Mouse (Mus musculus) forebrain, embryonic 15.5 days (tissue): ENCODE data around the gene Dhx40. TPM values are rescaled to one million over a fixed set of nuclear protein-coding genes. Genes with fewer than 3 reads are reported as not detected.

ENCODE experiments used
- ATAC-seq: fragments of 200-750 bp; cut with Nextera tagmentation; replicated peaks from 2 replicates; pipeline ENCODE4 v1.8.0; 2017; ENCODE audit warnings: mild to moderate bottlenecking, moderate TSS enrichment, moderate library complexity
- H3K27ac ChIP-seq: fragments of 300-500 bp; sonication (generic); replicated peaks from 2 replicates; pipeline ENCODE4 v1.5.1; 2015; ENCODE audit warnings: mild to moderate bottlenecking, inconsistent platforms
- H3K27me3 ChIP-seq: fragments of 300-500 bp; sonication (generic); 2 replicates; pipeline ENCODE4 v1.6.1; 2015; ENCODE audit warnings: inconsistent platforms
- H3K36me3 ChIP-seq: fragments of 300-500 bp; sonication (generic); 2 replicates; pipeline ENCODE4 v1.6.1; 2015; ENCODE audit warnings: mild to moderate bottlenecking, inconsistent platforms
- H3K4me1 ChIP-seq: fragments of 300-500 bp; sonication (generic); 2 replicates; pipeline ENCODE4 v1.6.1; 2015; ENCODE audit warnings: inconsistent platforms
- H3K4me2 ChIP-seq: fragments of 300-500 bp; sonication (generic); replicated peaks from 2 replicates; pipeline ENCODE4 v1.6.1; 2015; ENCODE audit warnings: mild to moderate bottlenecking, inconsistent platforms
- H3K4me3 ChIP-seq: fragments of 300-500 bp; sonication (generic); 2 replicates; pipeline ENCODE4 v1.5.1; 2015; ENCODE audit warnings: mild to moderate bottlenecking, inconsistent platforms
- H3K9ac ChIP-seq: fragments of 300-500 bp; sonication (generic); replicated peaks from 2 replicates; pipeline ENCODE4 v1.6.1; 2015; ENCODE audit warnings: mild to moderate bottlenecking, inconsistent platforms
- H3K9me3 ChIP-seq: fragments of 300-500 bp; sonication (generic); 2 replicates; pipeline ENCODE4 v1.6.1; 2016; ENCODE audit warnings: inconsistent platforms
- WGBS: fragments of 180-500 bp; shearing (Covaris S2); methylation state at CpG from one replicate; pipeline ENCODE4 v1.1.7; 2015; ENCODE audit warnings: mixed read lengths; 5-methylcytosine and 5-hydroxymethylcytosine counted together
- polyA plus RNA-seq: library from polyadenylated mRNA; unstranded; fragments of >200 nt; fragmentation: Nextera tagmentation; extraction: Ambion mirVana; gene quantifications from 2 replicates; pipeline ENCODE4 v1.2.1, GENCODE M21; 2015

Dhx40 gene
- 31.2 and 31.7 TPM in 2 replicates for polyA plus RNA-seq

- 5% methylated on average over 40 of the region's 40 CpGs for WGBS
- peaks cover 14% of the 10 kb centered on the region for H3K36me3 ChIP-seq
Observed at GRCm38 (mm10) chr11:86807505-86807989, at the start of gene Dhx40. TSS of gene Dhx40 (minus strand) at chr11:86807746.

GRCm38 (mm10) chr11:86855639-86856425 lies 48.3 kb upstream of the Dhx40 start:
- H3K9ac ChIP-seq, result no peak overlapping the region
- peaks cover 21% of the 10 kb centered on the region for H3K4me1 ChIP-seq
- 60% methylated on average over 12 of the region's 12 CpGs for WGBS
- H3K4me3 ChIP-seq, result no peak overlapping the region
- no peak overlapping the region for H3K4me2 ChIP-seq
- no peaks in the 10 kb centered on the region for H3K36me3 ChIP-seq
- H3K27ac ChIP-seq, result no peak overlapping the region
- H3K9me3 ChIP-seq, result no peaks in the 10 kb centered on the region
- ATAC-seq, result no peak
- H3K27me3 ChIP-seq, result no peaks in the 10 kb centered on the region

More at GRCm38 (mm10) chr11:86807505-86807989, at the start of gene Dhx40:
- Histone ChIP-seq H3K27me3 (peaks cover 2% of the 10 kb centered on the region; the same call in 1 of the 2 replicates), H3K9ac (peak within 1 kb of the TSS; percentile 52), H3K4me3 (peak within 1 kb of the TSS; percentile 80), H3K9me3 (no peaks in the 10 kb centered on the region), H3K4me2 (peak within 1 kb of the TSS; percentile 59), H3K4me1 (peaks cover 13% of the 10 kb centered on the region), H3K27ac (peak within 1 kb of the TSS; percentile 82)
- peak; percentile 95 for ATAC-seq

GRCm38 (mm10) chr11:86853081-86853480 lies 45.5 kb upstream of the Dhx40 start:
- no peak for ATAC-seq
- peaks cover 21% of the 10 kb centered on the region for H3K4me1 ChIP-seq
- H3K4me2 ChIP-seq, result no peak overlapping the region
- no peak overlapping the region for H3K27ac ChIP-seq
- H3K27me3 ChIP-seq, result no peaks in the 10 kb centered on the region
- H3K9ac ChIP-seq, result no peak overlapping the region
- no peaks in the 10 kb centered on the region for H3K36me3 ChIP-seq
- no peak overlapping the region for H3K4me3 ChIP-seq
- no peaks in the 10 kb centered on the region for H3K9me3 ChIP-seq
- 38% methylated on average over 3 of the region's 3 CpGs for WGBS

GRCm38 (mm10) chr11:86852534-86853054 lies 45.0 kb upstream of the Dhx40 start:
- Histone ChIP-seq H3K4me3 (no peak overlapping the region), H3K27ac (peak overlapping the region; percentile 54), H3K4me1 (peaks cover 21% of the 10 kb centered on the region), H3K36me3 (no peaks in the 10 kb centered on the region), H3K9ac (no peak overlapping the region), H3K27me3 (no peaks in the 10 kb centered on the region), H3K4me2 (peak overlapping the region; percentile 22; the same call in 1 of the 2 replicates), H3K9me3 (no peaks in the 10 kb centered on the region)
- WGBS, result 12% methylated on average over 13 of the region's 13 CpGs
- ATAC-seq, result 0 out of 2 replicates have a peak, but pooled peaks have one; percentile 16

GRCm38 (mm10) chr11:86851714-86852533 lies 44.4 kb upstream of the Dhx40 start:
- Histone ChIP-seq H3K27ac (peak overlapping the region; percentile 54), H3K9me3 (no peaks in the 10 kb centered on the region), H3K36me3 (no peaks in the 10 kb centered on the region), H3K9ac (no peak overlapping the region), H3K4me1 (peaks cover 21% of the 10 kb centered on the region), H3K27me3 (no peaks in the 10 kb centered on the region), H3K4me2 (peak overlapping the region; percentile 22; the same call in 1 of the 2 replicates), H3K4me3 (no peak overlapping the region)
- 0 out of 2 replicates have a peak, but pooled peaks have one; percentile 51 for ATAC-seq
- WGBS, result 3% methylated on average over 7 of the region's 7 CpGs

- no peaks in the 10 kb centered on the region for H3K9me3 ChIP-seq
- H3K4me1 ChIP-seq, result peaks cover 21% of the 10 kb centered on the region
- H3K36me3 ChIP-seq, result no peaks in the 10 kb centered on the region
- H3K9ac ChIP-seq, result no peak overlapping the region
- no peak overlapping the region for H3K4me3 ChIP-seq
- peak overlapping the region; percentile 54 for H3K27ac ChIP-seq
- H3K27me3 ChIP-seq, result no peaks in the 10 kb centered on the region
- H3K4me2 ChIP-seq, result no peak overlapping the region
- WGBS, result 27% methylated on average over 7 of the region's 7 CpGs
- ATAC-seq, result no peak
Observed at GRCm38 (mm10) chr11:86851234-86851671, 43.7 kb upstream of the Dhx40 start.

GRCm38 (mm10) chr11:86843831-86844230 lies 36.3 kb upstream of the Dhx40 start:
- no peak for ATAC-seq
- Histone ChIP-seq H3K9me3 (no peaks in the 10 kb centered on the region), H3K4me1 (peaks cover 21% of the 10 kb centered on the region), H3K4me3 (no peak overlapping the region), H3K36me3 (no peaks in the 10 kb centered on the region), H3K27me3 (no peaks in the 10 kb centered on the region), H3K27ac (no peak overlapping the region), H3K9ac (no peak overlapping the region), H3K4me2 (no peak overlapping the region)
- 90% methylated on average over 5 of the region's 5 CpGs for WGBS

GRCm38 (mm10) chr11:86841261-86841660 lies 33.7 kb upstream of the Dhx40 start:
- WGBS, result 79% methylated on average over 8 of the region's 8 CpGs
- Histone ChIP-seq H3K4me2 (no peak overlapping the region), H3K36me3 (no peaks in the 10 kb centered on the region), H3K27ac (peak overlapping the region; percentile 60), H3K9me3 (no peaks in the 10 kb centered on the region), H3K4me3 (no peak overlapping the region), H3K27me3 (no peaks in the 10 kb centered on the region), H3K9ac (no peak overlapping the region), H3K4me1 (peaks cover 21% of the 10 kb centered on the region)
- ATAC-seq, result no peak

- Histone ChIP-seq H3K27ac (peak overlapping the region; percentile 60), H3K4me2 (no peak overlapping the region), H3K27me3 (no peaks in the 10 kb centered on the region), H3K36me3 (no peaks in the 10 kb centered on the region), H3K4me3 (no peak overlapping the region), H3K9me3 (no peaks in the 10 kb centered on the region), H3K4me1 (peaks cover 21% of the 10 kb centered on the region), H3K9ac (no peak overlapping the region)
- WGBS, result 0% methylated on average over 3 of the region's 3 CpGs
- ATAC-seq, result no peak
Observed at GRCm38 (mm10) chr11:86840511-86841154, 33.1 kb upstream of the Dhx40 start.

GRCm38 (mm10) chr11:86839716-86840447 lies 32.3 kb upstream of the Dhx40 start:
- Histone ChIP-seq H3K4me3 (no peak overlapping the region), H3K4me1 (peaks cover 21% of the 10 kb centered on the region)
- WGBS, result 26% methylated on average over 7 of the region's 7 CpGs

GRCm38 (mm10) chr11:86838792-86839191 lies 31.2 kb upstream of the Dhx40 start:
- no peaks in the 10 kb centered on the region for H3K27me3 ChIP-seq
- no peaks in the 10 kb centered on the region for H3K9me3 ChIP-seq
- ATAC-seq, result no peak
- H3K36me3 ChIP-seq, result no peaks in the 10 kb centered on the region
- peaks cover 21% of the 10 kb centered on the region for H3K4me1 ChIP-seq
- H3K4me2 ChIP-seq, result no peak overlapping the region
- no peak overlapping the region for H3K4me3 ChIP-seq
- no peak overlapping the region for H3K27ac ChIP-seq
- no peak overlapping the region for H3K9ac ChIP-seq
- 84% methylated on average over 1 of the region's 1 CpGs for WGBS

More at GRCm38 (mm10) chr11:86839716-86840447, 32.3 kb upstream of the Dhx40 start:
- peak; percentile 69 for ATAC-seq
- no peak overlapping the region for H3K9ac ChIP-seq
- H3K36me3 ChIP-seq, result no peaks in the 10 kb centered on the region
- no peaks in the 10 kb centered on the region for H3K27me3 ChIP-seq
- H3K9me3 ChIP-seq, result no peaks in the 10 kb centered on the region
- no peak overlapping the region for H3K4me2 ChIP-seq
- peak overlapping the region; percentile 60 for H3K27ac ChIP-seq
